Mouse (Mus musculus) G1E (cell line): ENCODE results near the gene Med15.

Experiments
- CTCF ChIP-seq: IDR thresholded peaks from 2 replicates; pipeline ENCODE4 v1.5.1; 2012; ENCODE audit warnings: low read depth, low read length, inconsistent platforms, mixed read lengths
- GATA1 ChIP-seq: IDR thresholded peaks from 2 replicates; pipeline ENCODE4 v1.6.1; 2012; ENCODE audit warnings: borderline replicate concordance, low read length, inconsistent platforms, mixed read lengths

DNA sequence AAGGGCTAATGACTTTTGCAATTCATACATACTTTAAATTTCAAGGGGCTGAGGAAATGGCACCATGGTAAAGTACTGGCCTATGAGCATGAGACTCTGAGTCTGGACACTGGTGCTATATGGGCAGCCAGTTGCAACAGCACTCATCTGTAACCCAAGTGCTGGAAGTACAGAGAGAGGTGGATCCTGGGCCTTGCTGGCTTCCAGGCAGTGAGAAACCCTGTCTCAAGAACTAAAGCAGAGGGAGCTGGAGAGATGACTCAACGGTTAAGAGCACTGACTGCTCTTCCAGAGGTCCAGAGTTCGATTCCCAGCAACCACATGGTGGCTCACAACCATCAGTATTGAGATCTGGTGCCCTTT is 31.7 kb downstream of the Med15 start:
- TF ChIP-seq CTCF (no peak), GATA1 (no peak)
